Mouse (Mus musculus) limb, embryonic 14.5 days (tissue): ENCODE data around the gene Padi2. TPM values are rescaled to one million over a fixed set of nuclear protein-coding genes. Genes with fewer than 3 reads are reported as not detected.

Source experiments
- ATAC-seq: fragments of 200-750 bp; cut with Nextera tagmentation; 2 replicates; pipeline ENCODE4 v1.8.0; 2017; ENCODE audit warnings: low read depth, moderate number of reproducible peaks, moderate TSS enrichment; ENCODE audit not compliant: low FRiP score
- DNase-seq: peaks from one replicate; pipeline ENCODE4 v3.0.0-alpha.2; 2015; ENCODE audit warnings: low spot score
- H3K27ac ChIP-seq: fragments of 300-500 bp; sonication (generic); replicated peaks from 2 replicates; pipeline ENCODE4 v1.5.1; 2014; ENCODE audit warnings: low read depth, mild to moderate bottlenecking, low read length, moderate library complexity, mixed read lengths
- H3K27me3 ChIP-seq: fragments of 300-500 bp; sonication (generic); 2 replicates; pipeline ENCODE4 v1.6.1; 2014; ENCODE audit warnings: low read length, mixed read lengths; ENCODE audit not compliant: control insufficient read depth, insufficient read depth
- H3K36me3 ChIP-seq: fragments of 300-500 bp; sonication (generic); 2 replicates; pipeline ENCODE4 v1.6.1; 2014; ENCODE audit warnings: mild to moderate bottlenecking, low read length, moderate library complexity, mixed read lengths; ENCODE audit not compliant: control insufficient read depth, insufficient read depth
- H3K4me1 ChIP-seq: fragments of 300-500 bp; sonication (generic); 2 replicates; pipeline ENCODE4 v1.6.1; 2014; ENCODE audit warnings: antibody characterized with exemption, low read length, mixed read lengths; ENCODE audit not compliant: control insufficient read depth, insufficient read depth
- H3K4me2 ChIP-seq: fragments of 300-500 bp; sonication (generic); replicated peaks from 2 replicates; pipeline ENCODE4 v1.6.1; 2014; ENCODE audit warnings: low read depth, mild to moderate bottlenecking, low read length, moderate library complexity; ENCODE audit not compliant: severe bottlenecking
- H3K4me3 ChIP-seq: fragments of 300-500 bp; sonication (generic); replicated peaks from 2 replicates; pipeline ENCODE4 v1.5.1; 2014; ENCODE audit warnings: low read length
- H3K9ac ChIP-seq: fragments of 300-500 bp; sonication (generic); 2 replicates; pipeline ENCODE4 v1.6.1; 2014; ENCODE audit warnings: mild to moderate bottlenecking, low read depth, low read length, moderate library complexity; ENCODE audit not compliant: severe bottlenecking
- H3K9me3 ChIP-seq: fragments of 300-500 bp; sonication (generic); 2 replicates; pipeline ENCODE4 v1.6.1; 2016; ENCODE audit warnings: low read length; ENCODE audit not compliant: control insufficient read depth
- POLR2A ChIP-seq: fragments of 200-500 bp; IDR thresholded peaks from 2 replicates; pipeline ENCODE4 v1.8.0; 2012; ENCODE audit warnings: inconsistent platforms, mild to moderate bottlenecking, moderate library complexity, borderline replicate concordance; ENCODE audit not compliant: insufficient read depth, insufficient read length; ENCODE audit errors: extremely low read depth
- WGBS: fragments of 180-500 bp; shearing (Covaris S2); extraction: QIAGEN DNeasy Blood & Tissue Kit; methylation state at CpG from one replicate; pipeline ENCODE4 v1.1.7; 2014; 5-methylcytosine and 5-hydroxymethylcytosine counted together
- polyA plus RNA-seq, 2 experiments: library from polyadenylated mRNA; depleted of rRNA in 1 of 2; stranded (reverse) in 1 of 2; unstranded in 1 of 2; fragments of >200 nt; fragmentation: Nextera tagmentation in 1 of 2; extraction: Ambion mirVana in 1 of 2; gene quantifications; 2 replicates each; pipeline versions ENCODE4 v1.2.1 to v1.2.3; 2012 to 2014

The Padi2 gene
- polyA plus RNA-seq, 2 experiments = 1.3 to 1.9 TPM

- WGBS = 52% methylated on average over 11 of the region's 12 CpGs
- TF ChIP-seq POLR2A = no peak
- DNase-seq (no peak), ATAC-seq (no peak)
- no peaks in the 10 kb centered on the region for H3K36me3 ChIP-seq
- H3K27ac ChIP-seq = no peak overlapping the region
- no peak overlapping the region for H3K4me2 ChIP-seq
- no peaks in the 10 kb centered on the region for H3K9me3 ChIP-seq
- peaks cover 9% of the 10 kb centered on the region for H3K4me1 ChIP-seq
- no peak overlapping the region for H3K9ac ChIP-seq
- no peak overlapping the region for H3K4me3 ChIP-seq
- H3K27me3 ChIP-seq = peaks cover 27% of the 10 kb centered on the region; the same call in 1 of the 2 replicates
Measured at GRCm38 (mm10) chr4:140907306-140908024, 1.3 kb downstream of the Padi2 start.

- 61% methylated on average over 5 of the region's 5 CpGs for WGBS
- Histone ChIP-seq H3K4me1 (peaks cover 9% of the 10 kb centered on the region), H3K27me3 (peaks cover 27% of the 10 kb centered on the region; the same call in 1 of the 2 replicates)
Measured at GRCm38 (mm10) chr4:140908627-140909026, 2.5 kb downstream of the Padi2 start.

GRCm38 (mm10) chr4:140909536-140909935 is 3.4 kb downstream of the Padi2 start:
- H3K4me2 ChIP-seq = no peak overlapping the region
- DNase-seq = no peak
- no peak overlapping the region for H3K27ac ChIP-seq
- no peak overlapping the region for H3K4me3 ChIP-seq
- WGBS = 75% methylated on average over 4 of the region's 4 CpGs
- H3K4me1 ChIP-seq = peaks cover 9% of the 10 kb centered on the region
- no peaks in the 10 kb centered on the region for H3K36me3 ChIP-seq
- no peaks in the 10 kb centered on the region for H3K9me3 ChIP-seq
- peaks cover 27% of the 10 kb centered on the region; the same call in 1 of the 2 replicates for H3K27me3 ChIP-seq
- no peak for ATAC-seq
- no peak for TF ChIP-seq POLR2A
- no peak overlapping the region for H3K9ac ChIP-seq

More at GRCm38 (mm10) chr4:140908627-140909026, 2.5 kb downstream of the Padi2 start:
- Histone ChIP-seq H3K4me3 (no peak overlapping the region), H3K9me3 (no peaks in the 10 kb centered on the region), H3K27ac (no peak overlapping the region), H3K9ac (no peak overlapping the region), H3K36me3 (no peaks in the 10 kb centered on the region), H3K4me2 (no peak overlapping the region)
- ATAC-seq (no peak), DNase-seq (no peak)
- TF ChIP-seq POLR2A = no peak

- Histone ChIP-seq H3K4me2 (peak overlapping the region; percentile 25; the same call in 1 of the 2 replicates), H3K36me3 (no peaks in the 10 kb centered on the region), H3K4me1 (peaks cover 9% of the 10 kb centered on the region), H3K27ac (no peak overlapping the region), H3K4me3 (no peak overlapping the region), H3K27me3 (peaks cover 22% of the 10 kb centered on the region; the same call in 1 of the 2 replicates), H3K9me3 (no peaks in the 10 kb centered on the region), H3K9ac (no peak overlapping the region)
- 13% methylated on average over 17 of the region's 17 CpGs for WGBS
- DNase-seq (no peak), ATAC-seq (no peak; the same call in 1 of the 2 replicates)
- no peak for TF ChIP-seq POLR2A
Measured at GRCm38 (mm10) chr4:140910661-140911310, 4.6 kb downstream of the Padi2 start.

GRCm38 (mm10) chr4:140911416-140911815 is 5.3 kb downstream of the Padi2 start:
- H3K4me2 ChIP-seq = no peak overlapping the region
- no peak for ATAC-seq

More at GRCm38 (mm10) chr4:140911416-140911815, 5.3 kb downstream of the Padi2 start:
- Histone ChIP-seq H3K27me3 (peaks cover 15% of the 10 kb centered on the region; the same call in 1 of the 2 replicates), H3K4me1 (peaks cover 6% of the 10 kb centered on the region), H3K4me3 (no peak overlapping the region), H3K36me3 (no peaks in the 10 kb centered on the region), H3K9me3 (no peaks in the 10 kb centered on the region), H3K27ac (no peak overlapping the region), H3K9ac (no peak overlapping the region)
- no peak for TF ChIP-seq POLR2A
- 85% methylated on average over 9 of the region's 9 CpGs for WGBS
- DNase-seq = no peak
